In the genomic region with DNA sequence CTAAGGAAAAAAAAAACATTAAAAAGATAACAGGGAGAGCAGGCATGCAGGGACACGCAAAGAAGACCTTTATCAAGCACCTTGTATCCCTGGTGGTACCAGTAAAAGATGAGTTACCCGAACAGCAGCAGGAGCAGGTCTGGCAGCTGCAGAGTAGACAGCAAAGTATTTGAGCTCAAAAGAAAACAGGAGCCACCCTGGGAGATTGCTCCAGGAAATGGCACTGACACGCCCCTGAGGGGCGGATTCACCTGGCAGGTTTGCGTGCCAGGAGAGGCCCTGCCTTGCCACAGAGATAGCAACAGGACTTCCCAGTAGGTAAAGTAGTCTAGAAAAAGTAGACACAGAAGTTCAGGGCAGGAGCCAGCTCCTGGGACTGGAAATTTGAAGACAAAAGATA, we compare ENCODE assay signal across 23 mouse cellular contexts. TPM values are rescaled to one million over a fixed set of nuclear protein-coding genes. Genes with fewer than 3 reads are reported as not detected.
DNase-seq lines count a peak whose midpoint lies in the region; ATAC-seq and TF ChIP-seq lines count a peak whose summit lies in the region.
"Had no signal": no experiment of that assay in that cellular context is flagged by ENCODE, and none has a peak within 500 bp of the region (broad histone marks: within the 10 kb centered on the region; RNA-seq: fewer than 3 reads in every experiment).

A gene (minus strand): TSS at position 144 of the 400 bp plus-strand sequence.

- peak; percentile 41 for DNase-seq in embryonic facial prominence, embryonic 14.5 days (ENCODE audit: low spot score)
- DNase-seq in embryonic facial prominence, embryonic 10.5 days (ENCODE audit: low spot score) = no peak
- peak; percentile 35 for DNase-seq in lung, postnatal 25 days (ENCODE audit: low spot score)
- DNase-seq in urinary bladder, postnatal 14 days (ENCODE audit: low spot score) = peak; percentile 65
- DNase-seq in gastrocnemius, adult 2 months = no peak
- no peak for DNase-seq in forebrain, embryonic 14.5 days (ENCODE audit: low spot score)
- DNase-seq: adrenal gland, postnatal 10 days; cerebellum, adult 11 months; cerebellum, postnatal 10 days; gastrocnemius, postnatal 25 days; kidney, postnatal 4 days; retina, postnatal 1 day; thymus, postnatal 36 days had no signal

- no peaks in the 10 kb centered on the region for H3K27me3 ChIP-seq in embryonic facial prominence, embryonic 14.5 days (replicated peaks; ENCODE audit: control insufficient read depth, insufficient read depth, low read length)
- no peaks in the 10 kb centered on the region for H3K27me3 ChIP-seq in embryonic facial prominence, embryonic 10.5 days (replicated peaks; ENCODE audit: low read depth, poor library complexity, severe bottlenecking)
- no peaks in the 10 kb centered on the region for H3K27me3 ChIP-seq in intestine, embryonic 16.5 days (replicated peaks; ENCODE audit: control insufficient read depth, insufficient read depth, low read length)
- H3K27me3 ChIP-seq in forebrain, embryonic 14.5 days (replicated peaks; ENCODE audit: control insufficient read depth, insufficient read depth, low read length) = no peaks in the 10 kb centered on the region
- no peaks in the 10 kb centered on the region for H3K27me3 ChIP-seq in midbrain, embryonic 16.5 days (ENCODE audit: control insufficient read depth, insufficient read depth, low read depth, low read length)
- H3K27me3 ChIP-seq: forebrain, embryonic 12.5 days; heart, embryonic 15.5 days; kidney, embryonic 15.5 days; liver, embryonic 12.5 days had no signal

- H3K27ac ChIP-seq in embryonic facial prominence, embryonic 14.5 days (replicated peaks; ENCODE audit: low read depth, low read length) = no peak within 1 kb of the TSS
- H3K27ac ChIP-seq in embryonic facial prominence, embryonic 10.5 days (replicated peaks) = no peak within 1 kb of the TSS
- H3K27ac ChIP-seq in intestine, embryonic 16.5 days (ENCODE audit: low read length) = peak within 1 kb of the TSS; percentile 5; the same call in 1 of the 2 replicates
- H3K27ac ChIP-seq in gastrocnemius, adult 2 months = no peak within 1 kb of the TSS
- H3K27ac ChIP-seq in forebrain, embryonic 14.5 days (ENCODE audit: low read depth, low read length) = no peak within 1 kb of the TSS
- H3K27ac ChIP-seq in midbrain, embryonic 16.5 days (ENCODE audit: low read length) = no peak within 1 kb of the TSS
- H3K27ac ChIP-seq: forebrain, embryonic 12.5 days; heart, embryonic 15.5 days; kidney, embryonic 15.5 days; liver, embryonic 12.5 days had no signal

- TF ChIP-seq CTCF in gastrocnemius, adult 2 months (IDR thresholded peaks at IDR 0.05) = no peak

- no peak within 1 kb of the TSS for H3K4me3 ChIP-seq in embryonic facial prominence, embryonic 14.5 days (ENCODE audit: low read depth, low read length)
- no peak within 1 kb of the TSS for H3K4me3 ChIP-seq in embryonic facial prominence, embryonic 10.5 days
- peak within 1 kb of the TSS; percentile 33 for H3K4me3 ChIP-seq in intestine, embryonic 16.5 days (ENCODE audit: low read length)
- no peak within 1 kb of the TSS for H3K4me3 ChIP-seq in gastrocnemius, adult 2 months
- no peak within 1 kb of the TSS for H3K4me3 ChIP-seq in forebrain, embryonic 14.5 days (ENCODE audit: low read depth, low read length)
- H3K4me3 ChIP-seq in midbrain, embryonic 16.5 days (ENCODE audit: low read depth, low read length) = no peak within 1 kb of the TSS
- H3K4me3 ChIP-seq: forebrain, embryonic 12.5 days; heart, embryonic 15.5 days; kidney, embryonic 15.5 days; liver, embryonic 12.5 days had no signal

- H3K36me3 ChIP-seq in embryonic facial prominence, embryonic 14.5 days (ENCODE audit: control insufficient read depth, insufficient read depth, low read length) = no peaks in the 10 kb centered on the region
- H3K36me3 ChIP-seq in embryonic facial prominence, embryonic 10.5 days (replicated peaks) = no peaks in the 10 kb centered on the region
- H3K36me3 ChIP-seq in intestine, embryonic 16.5 days (ENCODE audit: control insufficient read depth, insufficient read depth, low read length) = no peaks in the 10 kb centered on the region
- no peaks in the 10 kb centered on the region for H3K36me3 ChIP-seq in forebrain, embryonic 14.5 days (ENCODE audit: control insufficient read depth, insufficient read depth, low read length)
- no peaks in the 10 kb centered on the region for H3K36me3 ChIP-seq in midbrain, embryonic 16.5 days (ENCODE audit: control insufficient read depth, insufficient read depth, low read length)
- H3K36me3 ChIP-seq: forebrain, embryonic 12.5 days; heart, embryonic 15.5 days; kidney, embryonic 15.5 days; liver, embryonic 12.5 days had no signal

- H3K4me1 ChIP-seq in embryonic facial prominence, embryonic 14.5 days (ENCODE audit: control insufficient read depth, insufficient read depth, low read length) = no peaks in the 10 kb centered on the region
- no peaks in the 10 kb centered on the region for H3K4me1 ChIP-seq in embryonic facial prominence, embryonic 10.5 days
- H3K4me1 ChIP-seq in intestine, embryonic 16.5 days (ENCODE audit: control insufficient read depth, insufficient read depth, low read length) = no peaks in the 10 kb centered on the region
- no peaks in the 10 kb centered on the region for H3K4me1 ChIP-seq in forebrain, embryonic 14.5 days (ENCODE audit: control insufficient read depth, insufficient read depth, low read length)
- H3K4me1 ChIP-seq in midbrain, embryonic 16.5 days (ENCODE audit: control insufficient read depth, insufficient read depth, low read length) = no peaks in the 10 kb centered on the region
- H3K4me1 ChIP-seq: forebrain, embryonic 12.5 days; heart, embryonic 15.5 days; kidney, embryonic 15.5 days; liver, embryonic 12.5 days had no signal

- no peak within 1 kb of the TSS for H3K9ac ChIP-seq in embryonic facial prominence, embryonic 14.5 days (ENCODE audit: low read depth, low read length)
- H3K9ac ChIP-seq in intestine, embryonic 16.5 days (ENCODE audit: low read depth, low read length) = no peak within 1 kb of the TSS
- H3K9ac ChIP-seq in forebrain, embryonic 14.5 days (ENCODE audit: low read length) = no peak within 1 kb of the TSS
- H3K9ac ChIP-seq in midbrain, embryonic 16.5 days (ENCODE audit: low read depth, low read length) = no peak within 1 kb of the TSS
- H3K9ac ChIP-seq: forebrain, embryonic 12.5 days; heart, embryonic 15.5 days; kidney, embryonic 15.5 days; liver, embryonic 12.5 days had no signal

- intact Hi-C loops in gastrocnemius, adult 2 months (cut with DNase I) = no loop called here

- 56% methylated on average over 5 of the region's 5 CpGs for WGBS in embryonic facial prominence, embryonic 14.5 days
- 54% methylated on average over 5 of the region's 5 CpGs for WGBS in embryonic facial prominence, embryonic 10.5 days
- WGBS in intestine, embryonic 16.5 days = 46% methylated on average over 5 of the region's 5 CpGs
- WGBS in forebrain, embryonic 14.5 days = 75% methylated on average over 5 of the region's 5 CpGs
- 76% methylated on average over 5 of the region's 5 CpGs for WGBS in midbrain, embryonic 16.5 days

- H3K9me3 ChIP-seq in embryonic facial prominence, embryonic 14.5 days (ENCODE audit: control insufficient read depth, low read length) = no peaks in the 10 kb centered on the region
- H3K9me3 ChIP-seq in embryonic facial prominence, embryonic 10.5 days = no peaks in the 10 kb centered on the region
- H3K9me3 ChIP-seq in intestine, embryonic 16.5 days (ENCODE audit: control insufficient read depth, low read length) = no peaks in the 10 kb centered on the region
- H3K9me3 ChIP-seq in forebrain, embryonic 14.5 days (replicated peaks; ENCODE audit: control insufficient read depth, low read length) = no peaks in the 10 kb centered on the region
- no peaks in the 10 kb centered on the region for H3K9me3 ChIP-seq in midbrain, embryonic 16.5 days (replicated peaks; ENCODE audit: control insufficient read depth, low read length, poor library complexity, severe bottlenecking)
- H3K9me3 ChIP-seq: forebrain, embryonic 12.5 days; heart, embryonic 15.5 days; kidney, embryonic 15.5 days; liver, embryonic 12.5 days had no signal

- ATAC-seq in embryonic facial prominence, embryonic 14.5 days (ENCODE audit: low read depth) = 0 out of 2 replicates have a peak, but pooled peaks have one; percentile 41
- peak; percentile 94 for ATAC-seq in intestine, embryonic 16.5 days
- ATAC-seq in forebrain, embryonic 14.5 days = no peak
- ATAC-seq in midbrain, embryonic 16.5 days = no peak
- ATAC-seq: liver, embryonic 12.5 days had no signal

- no peak within 1 kb of the TSS for H3K4me2 ChIP-seq in embryonic facial prominence, embryonic 14.5 days (ENCODE audit: low read depth, low read length)
- 0 out of 2 replicates have a peak within 1 kb of the TSS, but pooled peaks have one; percentile 10 for H3K4me2 ChIP-seq in intestine, embryonic 16.5 days (ENCODE audit: low read depth, low read length)
- no peak within 1 kb of the TSS for H3K4me2 ChIP-seq in forebrain, embryonic 14.5 days (ENCODE audit: low read length)
- H3K4me2 ChIP-seq in midbrain, embryonic 16.5 days (ENCODE audit: low read length) = no peak within 1 kb of the TSS
- H3K4me2 ChIP-seq: forebrain, embryonic 12.5 days; heart, embryonic 15.5 days; kidney, embryonic 15.5 days; liver, embryonic 12.5 days had no signal

RNA-seq across cellular contexts. Expression of the gene that starts here (rescaled TPM):
- 6.2 and 6.9 TPM in 2 replicates for polyA plus RNA-seq in embryonic facial prominence, embryonic 14.5 days (2014; fragmentation: Nextera tagmentation; extraction: Ambion mirVana)
- 0.16 and 0.25 TPM in 2 replicates for polyA plus RNA-seq in embryonic facial prominence, embryonic 10.5 days (2016; fragmentation: Nextera tagmentation; extraction: Ambion mirVana)
- 4.4 and 6.3 TPM in 2 replicates for polyA plus RNA-seq in intestine, embryonic 16.5 days (2015; fragmentation: Nextera tagmentation; extraction: Ambion mirVana)
- total RNA-seq in gastrocnemius, adult 2 months (2021) = not detected
- 0.15 and 0.32 TPM in 2 replicates for polyA plus RNA-seq in forebrain, embryonic 14.5 days (2014; fragmentation: Nextera tagmentation; extraction: Ambion mirVana)
- polyA plus RNA-seq in midbrain, embryonic 16.5 days (2015; fragmentation: Nextera tagmentation; extraction: Ambion mirVana) = 0.15 and 0.36 TPM in 2 replicates
- total RNA-seq: adrenal gland, postnatal 10 days; gastrocnemius, postnatal 25 days; hematopoietic stem cell, adult 5-6 weeks; layer of hippocampus, postnatal 10 days; left cerebral cortex, adult 8-10 months; monocyte, adult 5-6 weeks had no signal
- polyA plus RNA-seq: liver, embryonic 12.5 days had no signal

Comparison
In these comparisons a context has a peak if more than half of its experiments do, and no peak if none do; other contexts are left out.
1. DNase-seq: peak in embryonic facial prominence, embryonic 14.5 days (single experiment), lung, postnatal 25 days (single experiment) and urinary bladder, postnatal 14 days (single experiment); none in embryonic facial prominence, embryonic 10.5 days (single experiment), gastrocnemius, adult 2 months (single experiment) and forebrain, embryonic 14.5 days (single experiment).
2. ATAC-seq: peak in embryonic facial prominence, embryonic 14.5 days (single experiment) and intestine, embryonic 16.5 days (single experiment); none in forebrain, embryonic 14.5 days (single experiment) and midbrain, embryonic 16.5 days (single experiment).